Comparison of ENCODE assay signal across 10 mouse cellular contexts in genomic region chr8:45327076-45327475, GRCm38 (mm10). TPM values are rescaled to one million over a fixed set of nuclear protein-coding genes. Genes with fewer than 3 reads are reported as not detected.
"Had no signal": no experiment of that assay in that cellular context is flagged by ENCODE, and none has a peak within 500 bp of the region (broad histone marks: within the 10 kb centered on the region; RNA-seq: fewer than 3 reads in every experiment).

No protein-coding gene starts in this region.

RNA-seq across cellular contexts. Expression of gene Gm45753, which starts 18.8 kb away (rescaled TPM):
- total RNA-seq: neutrophil, adult 5-6 weeks had no signal
- polyA plus RNA-seq: neural tube, embryonic 13.5 days; neural tube, embryonic 14.5 days; neural tube, embryonic 15.5 days; small intestine, adult 2 months; spleen, adult 2 months; stomach, embryonic 14.5 days; thymus, adult 2 months; thymus, postnatal 0 days; urinary bladder, adult 2 months had no signal

RNA-seq across cellular contexts. Expression of gene Klkb1, which starts 32.4 kb away (rescaled TPM):
- total RNA-seq: neutrophil, adult 5-6 weeks had no signal
- polyA plus RNA-seq: neural tube, embryonic 13.5 days; stomach, embryonic 14.5 days; thymus, adult 2 months; thymus, postnatal 0 days had no signal

RNA-seq across cellular contexts. Expression of gene Fam149a, which starts 55.0 kb away (rescaled TPM):
- total RNA-seq: neutrophil, adult 5-6 weeks had no signal
